22 mouse cellular contexts compared by ENCODE assay signal in genomic region chr10:84097196-84097595, GRCm38 (mm10).
"Had no signal": no experiment of that assay in that cellular context is flagged by ENCODE, and none has a peak within 500 bp of the region (broad histone marks: within the 10 kb centered on the region; RNA-seq: fewer than 3 reads in every experiment).

No protein-coding gene starts in this region.

- DNase-seq: kidney, adult 8-10 months; kidney, postnatal 10 days; kidney, postnatal 36 days; left cerebral cortex, postnatal 4 days; liver, postnatal 0 days; lung, embryonic 14.5 days; right cerebral cortex, adult 18-20 months; right cerebral cortex, postnatal 14 days; right cerebral cortex, postnatal 4 days; thymus, adult 2 months; thymus, postnatal 14 days; thymus, postnatal 4 days had no signal

- H3K36me3 ChIP-seq: kidney, embryonic 15.5 days; limb, embryonic 12.5 days; limb, embryonic 15.5 days; midbrain, embryonic 13.5 days; neural tube, embryonic 12.5 days; neural tube, embryonic 15.5 days had no signal

- H3K27me3 ChIP-seq: kidney, embryonic 15.5 days; limb, embryonic 12.5 days; limb, embryonic 15.5 days; midbrain, embryonic 13.5 days; neural tube, embryonic 12.5 days; neural tube, embryonic 15.5 days had no signal

- H3K27ac ChIP-seq: kidney, embryonic 15.5 days; limb, embryonic 12.5 days; limb, embryonic 15.5 days; liver, embryonic 14.5 days; macrophage; midbrain, embryonic 13.5 days; neural tube, embryonic 12.5 days; neural tube, embryonic 15.5 days; stomach, postnatal 0 days had no signal

- H3K4me3 ChIP-seq: kidney, embryonic 15.5 days; limb, embryonic 12.5 days; limb, embryonic 15.5 days; midbrain, embryonic 13.5 days; neural tube, embryonic 12.5 days; neural tube, embryonic 15.5 days had no signal

- H3K9ac ChIP-seq: kidney, embryonic 15.5 days; limb, embryonic 12.5 days; limb, embryonic 15.5 days; liver, embryonic 14.5 days; liver, postnatal 0 days; lung, embryonic 14.5 days; midbrain, embryonic 13.5 days; neural tube, embryonic 12.5 days; neural tube, embryonic 15.5 days had no signal

- ATAC-seq: liver, postnatal 0 days; lung, postnatal 0 days had no signal

- H3K9me3 ChIP-seq: kidney, embryonic 15.5 days; limb, embryonic 12.5 days; limb, embryonic 15.5 days; midbrain, embryonic 13.5 days; neural tube, embryonic 12.5 days; neural tube, embryonic 15.5 days had no signal

- H3K4me1 ChIP-seq: kidney, embryonic 15.5 days; midbrain, embryonic 13.5 days; neural tube, embryonic 12.5 days; neural tube, embryonic 15.5 days had no signal
